Mouse (Mus musculus) neural tube, embryonic 13.5 days (tissue): ENCODE results near the gene Cobl. TPM values are rescaled to one million over a fixed set of nuclear protein-coding genes. Genes with fewer than 3 reads are reported as not detected.

ENCODE experiments used
- ATAC-seq: fragments of 200-750 bp; cut with Nextera tagmentation; 2 replicates; pipeline ENCODE4 v1.8.0; 2017; ENCODE audit warnings: low read depth, mild to moderate bottlenecking, moderate TSS enrichment, moderate library complexity
- H3K27ac ChIP-seq: fragments of 300-500 bp; sonication (generic); replicated peaks from 2 replicates; pipeline ENCODE4 v1.5.1; 2015; ENCODE audit warnings: moderate library complexity, mild to moderate bottlenecking, inconsistent platforms
- H3K27me3 ChIP-seq: fragments of 300-500 bp; sonication (generic); 2 replicates; pipeline ENCODE4 v1.6.1; 2015; ENCODE audit warnings: mild to moderate bottlenecking, inconsistent platforms
- H3K36me3 ChIP-seq: fragments of 300-500 bp; sonication (generic); 2 replicates; pipeline ENCODE4 v1.6.1; 2015; ENCODE audit warnings: mild to moderate bottlenecking, inconsistent platforms
- H3K4me1 ChIP-seq: fragments of 300-500 bp; sonication (generic); replicated peaks from 2 replicates; pipeline ENCODE4 v1.6.1; 2015; ENCODE audit warnings: inconsistent platforms
- H3K4me2 ChIP-seq: fragments of 300-500 bp; sonication (generic); 2 replicates; pipeline ENCODE4 v1.6.1; 2015; ENCODE audit warnings: inconsistent platforms, mild to moderate bottlenecking, moderate library complexity
- H3K4me3 ChIP-seq: fragments of 300-500 bp; sonication (generic); 2 replicates; pipeline ENCODE4 v1.5.1; 2015; ENCODE audit warnings: mild to moderate bottlenecking, inconsistent platforms
- H3K9ac ChIP-seq: fragments of 300-500 bp; sonication (generic); 2 replicates; pipeline ENCODE4 v1.6.1; 2015; ENCODE audit warnings: moderate library complexity, mild to moderate bottlenecking, inconsistent platforms
- H3K9me3 ChIP-seq: fragments of 300-500 bp; sonication (generic); 2 replicates; pipeline ENCODE4 v1.6.1; 2016; ENCODE audit warnings: inconsistent platforms
- WGBS: fragments of 180-500 bp; shearing (Covaris S2); methylation state at CpG from one replicate; pipeline ENCODE4 v1.1.7; 2015; 5-methylcytosine and 5-hydroxymethylcytosine counted together
- polyA plus RNA-seq: library from polyadenylated mRNA; unstranded; fragments of >200 nt; fragmentation: Nextera tagmentation; extraction: Ambion mirVana; gene quantifications from 2 replicates; pipeline ENCODE4 v1.2.1, GENCODE M21; 2015

Cobl gene
- polyA plus RNA-seq, 1 experiment from 2014 or later: 8.7 TPM

DNA sequence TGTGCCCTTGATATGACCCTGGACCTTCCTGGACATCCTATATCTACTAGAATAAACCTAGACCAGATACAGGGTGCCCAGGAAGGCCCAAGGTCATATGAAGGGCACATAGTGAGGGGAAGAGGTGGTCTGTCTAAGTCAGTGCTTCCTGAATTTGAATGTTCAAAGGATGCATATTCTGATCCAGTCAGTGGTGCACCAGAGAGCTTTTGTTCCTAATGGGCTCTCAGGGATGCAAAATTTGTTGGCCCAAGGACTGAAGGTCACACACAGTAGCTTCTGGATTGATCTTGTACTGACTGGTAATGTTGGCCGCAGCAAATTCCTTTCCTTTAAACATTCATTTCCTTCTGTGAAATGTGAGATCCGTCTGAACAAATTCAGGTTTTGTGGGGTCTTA, 2.5 kb upstream of the Cobl start:
- no peak overlapping the region for H3K27ac ChIP-seq
- H3K9ac ChIP-seq: no peak overlapping the region
- ATAC-seq: no peak
- H3K4me1 ChIP-seq: peaks cover 10% of the 10 kb centered on the region
- no peaks in the 10 kb centered on the region for H3K36me3 ChIP-seq
- H3K4me2 ChIP-seq: no peak overlapping the region
- peaks cover 32% of the 10 kb centered on the region for H3K27me3 ChIP-seq
- no peaks in the 10 kb centered on the region for H3K9me3 ChIP-seq
- WGBS: 80% methylated on average over 2 of the region's 2 CpGs
- H3K4me3 ChIP-seq: no peak overlapping the region

DNA sequence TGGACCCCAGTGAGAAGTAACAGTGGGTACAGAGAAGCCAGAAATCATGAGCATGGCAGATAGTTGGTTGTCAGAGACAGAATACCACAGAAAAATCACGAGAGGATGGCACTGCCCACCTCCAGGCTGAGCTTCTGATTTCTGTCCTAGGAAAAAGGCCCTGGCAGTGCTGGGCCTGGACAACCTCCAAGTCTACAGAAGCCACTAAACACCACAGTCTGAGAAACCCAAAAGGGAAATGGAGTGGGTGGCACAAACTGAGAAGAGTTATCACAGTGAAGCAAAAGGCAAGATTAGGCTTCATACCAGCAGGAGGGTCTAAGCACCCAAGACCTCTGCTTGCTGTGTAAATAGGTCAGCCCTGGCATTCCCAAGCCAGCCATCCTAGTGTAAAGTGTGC, 1.8 kb upstream of the Cobl start:
- WGBS: 72% methylated on average over 1 of the region's 1 CpGs
- Histone ChIP-seq H3K4me3 (no peak overlapping the region), H3K4me1 (peaks cover 10% of the 10 kb centered on the region), H3K36me3 (no peaks in the 10 kb centered on the region), H3K27ac (no peak overlapping the region), H3K4me2 (no peak overlapping the region), H3K9ac (no peak overlapping the region), H3K27me3 (peaks cover 32% of the 10 kb centered on the region), H3K9me3 (no peaks in the 10 kb centered on the region)
- no peak for ATAC-seq

DNA sequence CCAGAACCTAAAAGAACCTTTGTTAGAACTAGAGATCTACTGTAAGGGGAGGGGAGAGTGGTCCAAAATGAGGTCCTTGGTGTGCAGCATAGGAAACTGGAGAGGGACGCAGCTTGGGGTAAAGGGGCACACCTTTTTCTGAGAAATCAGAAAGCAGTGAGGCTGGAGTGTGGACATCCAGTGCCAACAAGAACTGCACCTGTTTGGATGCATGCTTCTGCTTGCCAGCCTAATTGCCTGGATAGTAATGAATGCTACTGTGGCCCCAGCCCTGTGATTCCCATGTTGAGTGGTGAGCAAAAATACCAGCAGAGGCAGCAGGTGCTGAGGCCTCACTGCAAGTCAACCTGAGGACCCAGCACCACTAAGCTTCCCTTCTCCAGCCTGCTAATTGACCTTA, 469 bp upstream of the Cobl start:
- H3K4me2 ChIP-seq: peak overlapping the region; percentile 92
- 0 out of 2 replicates have a peak, but pooled peaks have one; percentile 6 for ATAC-seq
- WGBS: 50% methylated on average over 1 of the region's 1 CpGs
- peaks cover 10% of the 10 kb centered on the region for H3K4me1 ChIP-seq
- no peak overlapping the region for H3K27ac ChIP-seq
- H3K9ac ChIP-seq: peak overlapping the region; percentile 79
- no peaks in the 10 kb centered on the region for H3K9me3 ChIP-seq
- no peaks in the 10 kb centered on the region for H3K36me3 ChIP-seq
- peaks cover 32% of the 10 kb centered on the region for H3K27me3 ChIP-seq
- peak overlapping the region; percentile 73 for H3K4me3 ChIP-seq

DNA sequence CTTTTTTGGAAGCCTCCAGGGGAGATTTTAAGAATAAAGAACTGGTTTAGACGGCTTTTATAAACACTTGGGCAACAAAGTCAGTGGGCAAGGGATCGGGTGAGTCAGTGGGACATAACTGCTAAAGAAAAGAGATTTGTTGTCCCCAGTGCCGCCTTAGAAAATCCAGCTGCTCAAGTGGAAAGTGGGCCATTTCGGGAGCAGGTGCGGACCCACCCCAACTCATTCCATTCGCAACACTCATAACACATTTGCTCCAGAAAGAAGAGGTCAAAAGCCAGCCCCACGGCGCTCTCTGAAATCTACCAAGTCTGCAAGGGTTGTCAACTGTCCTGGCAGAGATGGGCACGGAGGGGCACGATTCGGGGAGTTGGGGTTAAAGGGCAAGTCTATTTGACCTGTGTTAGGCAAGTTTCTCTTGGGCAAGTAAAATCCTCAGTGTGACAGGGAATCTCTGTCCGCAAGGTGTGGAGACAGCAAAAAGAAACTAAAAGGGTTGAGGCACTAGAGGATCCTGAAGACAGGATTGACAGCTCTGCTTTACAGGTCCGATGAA, 1.1 kb downstream of the Cobl start:
- peak overlapping the region; percentile 79 for H3K9ac ChIP-seq
- H3K27ac ChIP-seq: no peak overlapping the region
- H3K36me3 ChIP-seq: no peaks in the 10 kb centered on the region
- peaks cover 10% of the 10 kb centered on the region for H3K4me1 ChIP-seq
- peak overlapping the region; percentile 73 for H3K4me3 ChIP-seq
- H3K9me3 ChIP-seq: no peaks in the 10 kb centered on the region
- ATAC-seq: no peak
- H3K4me2 ChIP-seq: peak overlapping the region; percentile 92
- WGBS: 59% methylated on average over 13 of the region's 13 CpGs
- peaks cover 32% of the 10 kb centered on the region for H3K27me3 ChIP-seq

DNA sequence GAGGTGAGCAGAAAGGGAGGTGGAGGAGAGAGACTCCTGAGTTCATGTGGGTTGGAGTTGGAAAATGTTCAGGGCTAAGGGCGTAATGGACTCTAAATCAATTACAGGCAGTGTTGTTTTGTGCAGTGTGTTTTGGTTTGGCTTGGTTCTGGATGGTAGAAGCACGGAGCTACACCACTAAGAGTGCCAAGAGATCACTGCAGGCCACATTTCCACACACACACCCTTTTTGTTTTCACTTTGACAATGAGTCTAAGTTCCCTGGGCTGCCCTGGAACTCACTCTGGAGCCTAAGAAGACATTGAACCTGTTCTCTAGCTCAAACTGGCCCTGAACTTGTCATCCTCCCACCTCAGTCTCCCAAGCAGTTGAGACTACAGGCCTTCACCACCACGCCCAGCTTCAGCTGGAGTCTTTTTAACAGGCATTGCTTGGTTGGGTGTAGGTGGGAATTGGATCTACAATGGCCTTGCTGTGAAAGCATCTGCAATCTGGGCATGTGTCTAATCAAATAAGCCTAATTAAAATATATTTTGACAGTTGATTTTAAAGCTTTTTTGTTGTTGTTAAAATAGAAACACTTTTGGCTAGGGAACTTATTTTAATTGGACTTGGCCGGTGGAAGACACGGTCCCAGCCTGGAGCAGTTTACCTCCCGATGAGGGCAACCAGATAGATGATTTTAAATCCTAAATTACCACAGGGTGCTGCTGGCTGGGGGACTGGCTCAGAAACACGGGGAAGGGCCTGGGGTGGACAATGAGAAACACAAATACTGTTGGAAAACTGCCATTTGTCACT, 4.8 kb downstream of the Cobl start:
- Histone ChIP-seq H3K36me3 (no peaks in the 10 kb centered on the region), H3K9me3 (no peaks in the 10 kb centered on the region), H3K9ac (no peak overlapping the region), H3K4me1 (peaks cover 10% of the 10 kb centered on the region), H3K27ac (no peak overlapping the region), H3K4me2 (no peak overlapping the region), H3K4me3 (no peak overlapping the region), H3K27me3 (peaks cover 15% of the 10 kb centered on the region)
- 73% methylated on average over 7 of the region's 7 CpGs for WGBS
- ATAC-seq: no peak

DNA sequence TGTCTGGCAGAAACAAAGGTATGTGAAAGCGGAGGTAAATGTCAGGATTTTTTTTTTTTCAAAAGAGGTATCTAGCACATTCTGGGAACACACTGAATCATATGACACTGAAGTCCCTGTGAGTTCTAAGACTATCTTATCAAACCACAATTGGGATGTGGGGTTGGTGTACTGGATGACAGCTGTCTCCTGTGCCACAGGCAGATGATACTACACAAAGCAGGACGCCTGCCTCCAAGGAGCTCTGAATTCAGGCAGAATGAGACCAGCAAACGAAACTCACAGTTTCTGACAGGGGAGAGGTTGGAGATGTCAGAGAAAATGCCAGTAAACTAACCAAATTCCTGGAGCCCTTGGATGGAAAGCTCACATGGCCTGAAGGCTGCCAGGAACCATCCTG, 5.9 kb downstream of the Cobl start:
- H3K9me3 ChIP-seq: no peaks in the 10 kb centered on the region
- H3K27ac ChIP-seq: no peak overlapping the region
- H3K36me3 ChIP-seq: no peaks in the 10 kb centered on the region
- H3K4me2 ChIP-seq: no peak overlapping the region
- H3K27me3 ChIP-seq: peaks cover 7% of the 10 kb centered on the region
- no peak overlapping the region for H3K4me3 ChIP-seq
- ATAC-seq: no peak
- H3K9ac ChIP-seq: no peak overlapping the region
- H3K4me1 ChIP-seq: peaks cover 4% of the 10 kb centered on the region; the same call in 1 of the 2 replicates
- 84% methylated on average over 3 of the region's 3 CpGs for WGBS

DNA sequence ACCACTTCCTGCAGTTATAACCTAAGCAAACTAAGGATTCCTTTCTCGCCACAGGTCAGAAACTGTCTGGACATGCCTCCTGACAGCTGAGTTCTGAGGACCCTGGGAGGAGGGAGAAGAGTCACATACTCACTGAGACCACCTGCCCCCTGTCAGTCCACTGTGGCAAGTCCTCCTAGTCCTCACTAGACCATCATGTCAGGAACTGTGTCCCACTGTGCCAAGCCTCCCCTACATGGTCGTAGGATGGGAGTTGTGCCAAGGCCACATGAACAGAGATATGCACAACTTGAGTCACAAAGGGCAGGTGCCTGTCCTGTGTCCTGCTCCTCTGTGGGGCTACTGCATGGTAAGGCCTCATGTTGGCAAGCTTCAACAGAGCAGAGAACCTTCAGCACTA, 6.4 kb downstream of the Cobl start:
- H3K4me2 ChIP-seq: no peak overlapping the region
- H3K4me3 ChIP-seq: no peak overlapping the region
- 0 out of 2 replicates have a peak, but pooled peaks cover 3% of the 10 kb centered on the region for H3K27me3 ChIP-seq
- no peak overlapping the region for H3K9ac ChIP-seq
- no peak overlapping the region for H3K27ac ChIP-seq
- no peaks in the 10 kb centered on the region for H3K36me3 ChIP-seq
- H3K9me3 ChIP-seq: no peaks in the 10 kb centered on the region
- no peak for ATAC-seq
- H3K4me1 ChIP-seq: no peaks in the 10 kb centered on the region
- 83% methylated on average over 2 of the region's 2 CpGs for WGBS

DNA sequence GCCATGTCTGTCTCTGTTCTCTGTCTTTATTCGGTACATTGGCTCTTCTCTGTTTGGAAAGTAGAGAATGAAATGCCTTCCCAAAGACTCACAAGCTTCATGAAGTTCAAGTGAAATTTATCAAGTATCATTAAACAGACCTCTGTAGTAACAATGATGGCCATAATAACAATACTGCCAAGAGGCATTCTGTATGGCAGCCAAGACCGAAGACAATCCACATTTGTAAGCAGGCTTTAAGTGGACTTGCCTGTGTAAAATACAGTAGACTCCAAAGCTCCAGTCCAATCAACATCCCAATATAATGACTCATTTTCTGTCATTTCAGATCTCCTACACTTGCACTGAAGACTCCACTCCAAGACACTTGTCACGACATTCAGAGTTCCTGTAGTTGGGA, 16.7 kb downstream of the Cobl start:
- Histone ChIP-seq H3K4me2 (no peak overlapping the region), H3K27me3 (no peaks in the 10 kb centered on the region), H3K4me1 (no peaks in the 10 kb centered on the region), H3K9me3 (no peaks in the 10 kb centered on the region), H3K4me3 (no peak overlapping the region), H3K36me3 (no peaks in the 10 kb centered on the region), H3K9ac (no peak overlapping the region), H3K27ac (no peak overlapping the region)
- 93% methylated on average over 3 of the region's 3 CpGs for WGBS
- ATAC-seq: no peak

DNA sequence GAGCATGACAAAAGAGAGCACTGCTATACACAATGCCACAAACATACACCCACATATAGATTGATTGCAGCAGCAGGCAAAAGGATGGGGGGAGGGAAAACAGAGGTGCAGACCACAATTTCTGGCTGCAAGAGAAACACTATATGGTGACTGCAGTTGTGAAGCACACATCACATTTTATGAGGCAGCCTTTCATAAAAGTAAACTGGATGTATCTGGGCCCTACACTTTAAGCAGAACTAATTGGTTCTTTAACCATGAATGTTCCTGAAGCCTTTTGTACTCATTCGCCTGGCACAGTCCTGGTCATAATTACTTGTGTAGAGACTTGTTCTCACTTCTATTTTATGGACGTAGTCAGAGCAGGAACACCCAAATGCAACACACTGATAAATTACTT, 19.5 kb downstream of the Cobl start:
- no peak overlapping the region for H3K4me2 ChIP-seq
- H3K27ac ChIP-seq: no peak overlapping the region
- no peak for ATAC-seq
- no peaks in the 10 kb centered on the region for H3K4me1 ChIP-seq
- no peak overlapping the region for H3K9ac ChIP-seq
- H3K4me3 ChIP-seq: no peak overlapping the region
- no peaks in the 10 kb centered on the region for H3K36me3 ChIP-seq
- H3K9me3 ChIP-seq: no peaks in the 10 kb centered on the region
- no peaks in the 10 kb centered on the region for H3K27me3 ChIP-seq
- WGBS: 27% methylated on average over 2 of the region's 2 CpGs

DNA sequence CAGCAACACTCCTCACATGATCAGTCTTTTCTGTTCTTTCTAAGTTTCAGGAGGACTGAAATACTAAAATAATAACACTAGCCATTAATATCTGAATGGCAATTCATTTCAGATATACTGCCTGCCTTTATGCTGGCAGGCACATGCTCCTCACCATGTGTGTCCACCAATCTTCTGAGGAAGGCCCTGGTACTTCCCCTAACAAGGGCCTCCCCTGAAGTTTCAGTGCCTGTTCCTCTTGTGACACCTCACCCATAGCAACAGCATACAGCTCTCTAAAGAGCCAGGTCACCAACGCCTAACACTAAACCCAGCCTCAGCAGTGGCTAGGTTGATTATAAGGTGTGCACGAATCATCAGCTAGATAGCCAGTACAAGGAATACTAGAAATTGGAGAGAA, 20.5 kb downstream of the Cobl start:
- ATAC-seq: no peak
- Histone ChIP-seq H3K9me3 (no peaks in the 10 kb centered on the region), H3K36me3 (no peaks in the 10 kb centered on the region), H3K4me3 (no peak overlapping the region), H3K4me2 (no peak overlapping the region), H3K9ac (no peak overlapping the region), H3K27me3 (no peaks in the 10 kb centered on the region), H3K4me1 (no peaks in the 10 kb centered on the region), H3K27ac (no peak overlapping the region)
- 79% methylated on average over 2 of the region's 2 CpGs for WGBS

DNA sequence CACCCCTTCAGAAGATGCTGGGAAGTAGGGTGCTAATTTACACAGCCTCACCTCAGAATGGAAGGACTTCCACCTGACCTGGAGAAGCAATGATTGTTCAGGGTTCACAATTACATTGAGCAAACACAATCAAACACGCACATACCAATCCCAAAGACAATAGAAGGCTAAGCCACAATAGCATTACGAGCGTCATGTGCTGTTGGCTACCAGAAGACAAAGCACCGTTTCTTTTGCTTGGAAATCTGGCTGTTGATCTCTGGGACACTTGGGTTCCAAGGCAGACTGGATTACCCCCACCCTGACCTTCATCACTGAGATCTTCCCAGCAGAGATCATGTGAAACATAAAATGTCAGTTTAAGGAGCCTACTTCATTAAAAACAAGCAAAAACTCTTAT, 21.1 kb downstream of the Cobl start:
- H3K4me2 ChIP-seq: no peak overlapping the region
- WGBS: 25% methylated on average over 4 of the region's 4 CpGs
- no peak for ATAC-seq

DNA sequence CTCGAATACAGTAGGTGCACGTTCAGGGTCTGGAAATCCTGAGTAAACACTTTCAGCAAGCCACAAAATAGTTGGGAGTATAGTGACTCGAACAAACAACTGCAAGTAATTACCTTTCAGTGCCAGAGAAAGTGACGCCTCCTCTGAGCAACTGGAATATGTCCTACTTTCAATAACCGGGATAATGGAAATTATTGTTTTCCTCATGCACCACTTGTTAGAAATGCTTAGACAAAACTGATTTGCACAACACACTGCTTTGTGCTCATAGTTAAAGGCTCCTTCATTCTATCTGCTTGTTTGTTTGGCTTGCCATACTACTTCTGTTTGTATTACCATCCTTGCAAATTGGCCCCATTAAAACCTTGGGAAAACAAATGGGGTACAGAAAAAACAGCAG, 21.6 kb downstream of the Cobl start:
- Histone ChIP-seq H3K27me3 (no peaks in the 10 kb centered on the region), H3K4me1 (no peaks in the 10 kb centered on the region), H3K27ac (no peak overlapping the region), H3K36me3 (no peaks in the 10 kb centered on the region), H3K4me3 (no peak overlapping the region), H3K4me2 (no peak overlapping the region), H3K9me3 (no peaks in the 10 kb centered on the region), H3K9ac (no peak overlapping the region)
- WGBS: 77% methylated on average over 5 of the region's 5 CpGs
- ATAC-seq: no peak

More for the DNA sequence above, 21.1 kb downstream of the Cobl start:
- Histone ChIP-seq H3K27me3 (no peaks in the 10 kb centered on the region), H3K27ac (no peak overlapping the region), H3K9me3 (no peaks in the 10 kb centered on the region), H3K36me3 (no peaks in the 10 kb centered on the region), H3K9ac (no peak overlapping the region), H3K4me1 (no peaks in the 10 kb centered on the region), H3K4me3 (no peak overlapping the region)

DNA sequence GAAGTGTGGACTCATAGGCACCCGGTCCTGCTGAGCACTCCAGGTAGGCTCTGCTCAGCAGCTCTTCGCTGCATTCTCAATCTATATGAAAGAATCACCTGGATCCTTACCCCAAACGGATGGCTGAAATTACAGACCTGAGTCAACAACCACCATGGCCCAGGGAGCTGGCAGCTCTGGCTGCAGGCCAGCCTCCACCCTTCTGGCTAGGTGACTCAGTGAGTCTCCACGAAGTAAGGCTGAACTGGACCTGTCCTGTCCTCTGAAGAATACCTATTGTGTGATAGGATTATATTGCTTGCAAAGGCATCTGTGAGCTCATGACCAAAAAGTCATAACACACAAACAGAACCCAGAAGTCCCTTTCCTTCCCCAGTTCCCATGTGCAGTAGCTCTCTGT, 22.5 kb downstream of the Cobl start:
- WGBS: 93% methylated on average over 4 of the region's 4 CpGs
- ATAC-seq: no peak
- H3K9ac ChIP-seq: no peak overlapping the region

More for the DNA sequence above, 22.5 kb downstream of the Cobl start:
- H3K27me3 ChIP-seq: no peaks in the 10 kb centered on the region
- no peak overlapping the region for H3K27ac ChIP-seq
- H3K4me3 ChIP-seq: no peak overlapping the region
- no peaks in the 10 kb centered on the region for H3K36me3 ChIP-seq
- H3K4me1 ChIP-seq: no peaks in the 10 kb centered on the region
- H3K9me3 ChIP-seq: no peaks in the 10 kb centered on the region
- no peak overlapping the region for H3K4me2 ChIP-seq
